Mouse (Mus musculus): ENCODE results near the gene Snrpf. TPM values are rescaled to one million over a fixed set of nuclear protein-coding genes. Genes with fewer than 3 reads are reported as not detected.

Snrpf gene
- polyA plus RNA-seq, 1 experiment from 2014 or later, result 75.9 TPM

- no peak for ATAC-seq (ENCODE audit: low FRiP score, low TSS enrichment)
- WGBS, result 86% methylated on average over 5 of the region's 5 CpGs
- no peak overlapping the region for H3K27ac ChIP-seq (replicated peaks; ENCODE audit: low read depth, low read length)
Measured at GRCm38 (mm10) chr10:93544172-93544571, 45.3 kb downstream of the Snrpf start.

DNA sequence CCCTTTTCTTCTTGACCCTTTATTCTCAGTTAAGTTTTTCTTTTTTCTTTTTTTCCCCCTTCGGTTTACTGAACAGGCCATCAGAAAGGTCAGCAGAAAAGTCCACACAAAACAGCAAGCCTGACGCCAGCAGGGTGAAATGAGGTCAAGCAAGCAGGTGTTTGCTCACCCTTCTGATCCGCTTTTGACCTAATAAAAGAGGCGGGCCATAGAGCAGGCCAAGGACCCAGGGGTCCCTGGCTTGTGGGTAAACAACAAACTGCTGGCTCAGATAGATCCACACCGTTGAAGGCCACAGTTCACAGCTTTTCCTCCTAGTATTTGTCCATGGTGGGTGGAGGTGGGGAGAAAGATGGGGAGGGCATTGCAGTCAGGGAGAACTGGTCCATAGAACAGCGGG, 46.3 kb downstream of the Snrpf start:
- Histone ChIP-seq H3K36me3 (ENCODE audit: control insufficient read depth, insufficient read depth, low read length) (no peaks in the 10 kb centered on the region), H3K4me2 (ENCODE audit: low read length) (no peak overlapping the region), H3K27ac (replicated peaks; ENCODE audit: low read depth, low read length) (no peak overlapping the region), H3K9me3 (ENCODE audit: control insufficient read depth, low read length) (no peaks in the 10 kb centered on the region), H3K4me1 (ENCODE audit: control insufficient read depth, insufficient read depth, low read length) (0 out of 2 replicates have a peak, but pooled peaks cover 6% of the 10 kb centered on the region), H3K9ac (replicated peaks; ENCODE audit: low read length) (no peak overlapping the region), H3K27me3 (ENCODE audit: control insufficient read depth, insufficient read depth, low read length) (peaks cover 3% of the 10 kb centered on the region; the same call in 1 of the 2 replicates), H3K4me3 (replicated peaks; ENCODE audit: low read depth, low read length) (no peak overlapping the region)
- no peak for ATAC-seq (ENCODE audit: low FRiP score, low TSS enrichment)
- 60% methylated on average over 6 of the region's 6 CpGs for WGBS
- no peak for DNase-seq

More at GRCm38 (mm10) chr10:93544172-93544571, 45.3 kb downstream of the Snrpf start:
- Histone ChIP-seq H3K9ac (replicated peaks; ENCODE audit: low read length) (no peak overlapping the region), H3K4me1 (ENCODE audit: control insufficient read depth, insufficient read depth, low read length) (0 out of 2 replicates have a peak, but pooled peaks cover 6% of the 10 kb centered on the region), H3K36me3 (ENCODE audit: control insufficient read depth, insufficient read depth, low read length) (no peaks in the 10 kb centered on the region), H3K27me3 (ENCODE audit: control insufficient read depth, insufficient read depth, low read length) (peaks cover 3% of the 10 kb centered on the region; the same call in 1 of the 2 replicates), H3K4me2 (ENCODE audit: low read length) (no peak overlapping the region), H3K4me3 (replicated peaks; ENCODE audit: low read depth, low read length) (no peak overlapping the region), H3K9me3 (ENCODE audit: control insufficient read depth, low read length) (no peaks in the 10 kb centered on the region)
- no peak for DNase-seq

- Histone ChIP-seq H3K4me2 (ENCODE audit: low read length) (no peak overlapping the region), H3K4me3 (replicated peaks; ENCODE audit: low read depth, low read length) (no peak overlapping the region), H3K9ac (replicated peaks; ENCODE audit: low read length) (no peak overlapping the region), H3K36me3 (ENCODE audit: control insufficient read depth, insufficient read depth, low read length) (no peaks in the 10 kb centered on the region), H3K27ac (replicated peaks; ENCODE audit: low read depth, low read length) (no peak overlapping the region), H3K9me3 (ENCODE audit: control insufficient read depth, low read length) (no peaks in the 10 kb centered on the region), H3K4me1 (ENCODE audit: control insufficient read depth, insufficient read depth, low read length) (0 out of 2 replicates have a peak, but pooled peaks cover 6% of the 10 kb centered on the region), H3K27me3 (ENCODE audit: control insufficient read depth, insufficient read depth, low read length) (peaks cover 3% of the 10 kb centered on the region; the same call in 1 of the 2 replicates)
- peak; percentile 9 for DNase-seq
- WGBS, result 14% methylated on average over 4 of the region's 4 CpGs
- ATAC-seq (ENCODE audit: low FRiP score, low TSS enrichment), result no peak
Measured at GRCm38 (mm10) chr10:93542356-93542755, 47.1 kb downstream of the Snrpf start.

DNA sequence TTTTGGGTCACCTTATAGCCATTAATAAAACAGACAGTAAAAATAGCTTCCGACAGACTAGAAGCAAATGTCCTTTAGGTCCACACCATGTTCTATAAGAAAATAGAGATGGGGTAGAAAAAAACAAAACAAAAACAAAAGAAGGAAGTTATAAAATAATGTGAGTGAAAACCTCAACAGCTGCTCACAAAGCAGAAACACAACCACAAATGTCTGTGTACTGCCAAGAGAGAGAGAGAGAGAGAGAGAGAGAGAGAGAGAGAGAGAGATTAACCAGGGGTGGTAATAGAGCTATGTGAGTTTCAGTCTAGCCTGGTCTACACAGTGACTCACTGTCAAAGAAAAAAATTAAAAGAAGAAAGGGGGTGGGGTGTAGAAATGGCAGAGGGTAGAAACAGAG, 47.9 kb downstream of the Snrpf start:
- Histone ChIP-seq H3K36me3 (ENCODE audit: control insufficient read depth, insufficient read depth, low read length) (no peaks in the 10 kb centered on the region), H3K9me3 (ENCODE audit: control insufficient read depth, low read length) (no peaks in the 10 kb centered on the region), H3K4me3 (replicated peaks; ENCODE audit: low read depth, low read length) (no peak overlapping the region), H3K27ac (replicated peaks; ENCODE audit: low read depth, low read length) (no peak overlapping the region), H3K4me2 (ENCODE audit: low read length) (no peak overlapping the region), H3K4me1 (ENCODE audit: control insufficient read depth, insufficient read depth, low read length) (0 out of 2 replicates have a peak, but pooled peaks cover 6% of the 10 kb centered on the region), H3K27me3 (ENCODE audit: control insufficient read depth, insufficient read depth, low read length) (peaks cover 3% of the 10 kb centered on the region; the same call in 1 of the 2 replicates), H3K9ac (replicated peaks; ENCODE audit: low read length) (no peak overlapping the region)
- ATAC-seq (ENCODE audit: low FRiP score, low TSS enrichment), result no peak
- WGBS, result 90% methylated on average over 1 of the region's 1 CpGs
- no peak for DNase-seq

DNA sequence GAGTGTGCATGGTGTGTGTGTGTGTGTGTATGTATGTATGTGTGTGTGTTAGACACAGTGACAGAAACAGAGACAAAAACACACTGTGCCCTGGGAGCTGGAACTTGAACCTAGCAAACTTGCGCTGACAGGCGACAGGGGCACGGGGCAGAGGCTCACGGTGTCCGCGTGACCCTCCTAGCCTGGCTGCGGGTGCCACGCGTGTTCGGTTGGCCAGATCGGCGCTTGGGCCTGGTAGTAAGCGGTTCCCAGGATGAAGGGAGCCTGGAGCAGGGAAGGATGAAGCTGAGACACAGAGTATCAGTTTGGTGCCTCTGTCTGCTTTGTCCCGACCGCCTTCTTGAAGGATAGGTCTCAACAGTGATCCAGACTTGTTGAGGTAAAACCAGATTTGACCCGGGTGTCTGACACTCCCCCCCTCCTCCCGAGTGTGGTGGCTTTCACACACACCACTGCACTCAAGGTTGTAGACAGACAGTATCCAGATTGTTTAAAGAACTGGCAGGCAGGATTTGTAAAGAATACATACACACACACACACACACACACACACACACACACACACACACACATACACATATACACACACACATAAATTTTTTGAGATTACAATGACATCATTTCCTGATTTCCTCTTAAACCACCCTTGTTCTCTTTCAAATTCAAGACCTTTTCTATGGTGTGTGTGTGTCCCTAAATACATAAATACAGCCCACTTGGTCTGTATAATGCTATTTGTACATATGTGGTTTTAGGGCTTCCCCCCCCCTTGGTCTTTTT, 48.9 kb downstream of the Snrpf start, which contains the start of gene Ccdc38:
Gene Ccdc38, plus strand, starts transcription at position 202 of the 780 bp plus-strand sequence.
- peak within 1 kb of the TSS; percentile 62 for H3K4me2 ChIP-seq (ENCODE audit: low read length)
- H3K4me1 ChIP-seq (ENCODE audit: control insufficient read depth, insufficient read depth, low read length), result 0 out of 2 replicates have a peak, but pooled peaks cover 6% of the 10 kb centered on the region
- H3K9me3 ChIP-seq (ENCODE audit: control insufficient read depth, low read length), result no peaks in the 10 kb centered on the region
- peaks cover 3% of the 10 kb centered on the region; the same call in 1 of the 2 replicates for H3K27me3 ChIP-seq (ENCODE audit: control insufficient read depth, insufficient read depth, low read length)
- H3K4me3 ChIP-seq (replicated peaks; ENCODE audit: low read depth, low read length), result peak within 1 kb of the TSS; percentile 32
- no peak within 1 kb of the TSS for H3K27ac ChIP-seq (replicated peaks; ENCODE audit: low read depth, low read length)
- H3K36me3 ChIP-seq (ENCODE audit: control insufficient read depth, insufficient read depth, low read length), result no peaks in the 10 kb centered on the region
- no peak for ATAC-seq (ENCODE audit: low FRiP score, low TSS enrichment)
- no peak for DNase-seq
- 67% methylated on average over 17 of the region's 17 CpGs for WGBS
- peak within 1 kb of the TSS; percentile 4; the same call in 1 of the 2 replicates for H3K9ac ChIP-seq (replicated peaks; ENCODE audit: low read length)

DNA sequence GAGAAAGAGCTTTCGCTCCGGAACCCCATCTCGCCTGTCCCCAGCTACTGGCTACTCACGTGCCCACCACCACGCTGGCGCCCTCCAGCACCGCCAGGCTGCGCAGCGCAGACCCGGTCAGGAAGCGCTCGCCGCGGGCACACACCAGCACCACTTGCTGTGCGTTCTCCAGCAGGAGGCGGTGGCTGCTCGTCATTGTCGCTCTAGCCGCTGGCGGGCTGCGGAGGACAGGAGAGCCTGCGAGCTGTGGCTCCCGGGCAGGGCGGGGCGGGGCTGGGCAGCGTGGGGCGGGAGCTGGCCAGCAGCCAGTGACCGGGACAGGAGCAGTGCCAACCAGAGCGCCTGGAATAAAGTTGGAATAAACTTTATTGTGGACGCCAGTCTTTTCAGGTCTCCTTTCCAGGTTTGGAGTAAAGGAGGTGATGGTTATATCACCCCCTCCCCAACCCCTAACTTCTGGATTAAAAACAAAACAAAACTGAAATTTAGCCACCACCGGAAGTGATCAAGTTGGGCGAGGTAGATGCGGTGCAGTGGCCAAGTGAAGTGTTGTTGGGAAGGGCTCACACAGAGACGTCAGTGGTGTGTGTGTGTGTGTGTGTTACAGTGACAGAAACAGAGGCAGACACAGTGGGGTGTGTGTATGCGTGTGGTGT, 49.6 kb downstream of the Snrpf start, which contains the start of gene Amdhd1:
Gene Amdhd1, minus strand, starts transcription at position 259 of the 656 bp plus-strand sequence.
- WGBS, result 3% methylated on average over 35 of the region's 35 CpGs
- peak; percentile 88 for ATAC-seq (ENCODE audit: low FRiP score, low TSS enrichment)

GRCm38 (mm10) chr10:93538818-93539217, 50.7 kb downstream of the Snrpf start:
- ATAC-seq (ENCODE audit: low FRiP score, low TSS enrichment), result no peak
- no peaks in the 10 kb centered on the region for H3K9me3 ChIP-seq (ENCODE audit: control insufficient read depth, low read length)

More for the DNA sequence above, 49.6 kb downstream of the Snrpf start, which contains the start of gene Amdhd1:
- peak within 1 kb of the TSS; percentile 4; the same call in 1 of the 2 replicates for H3K9ac ChIP-seq (replicated peaks; ENCODE audit: low read length)
- 0 out of 2 replicates have a peak, but pooled peaks cover 6% of the 10 kb centered on the region for H3K4me1 ChIP-seq (ENCODE audit: control insufficient read depth, insufficient read depth, low read length)
- DNase-seq, result peak; percentile 85
- peak within 1 kb of the TSS; percentile 32 for H3K4me3 ChIP-seq (replicated peaks; ENCODE audit: low read depth, low read length)
- no peaks in the 10 kb centered on the region for H3K9me3 ChIP-seq (ENCODE audit: control insufficient read depth, low read length)
- H3K27me3 ChIP-seq (ENCODE audit: control insufficient read depth, insufficient read depth, low read length), result peaks cover 3% of the 10 kb centered on the region; the same call in 1 of the 2 replicates
- H3K27ac ChIP-seq (replicated peaks; ENCODE audit: low read depth, low read length), result no peak within 1 kb of the TSS
- H3K4me2 ChIP-seq (ENCODE audit: low read length), result peak within 1 kb of the TSS; percentile 62
- H3K36me3 ChIP-seq (ENCODE audit: control insufficient read depth, insufficient read depth, low read length), result no peaks in the 10 kb centered on the region

DNA sequence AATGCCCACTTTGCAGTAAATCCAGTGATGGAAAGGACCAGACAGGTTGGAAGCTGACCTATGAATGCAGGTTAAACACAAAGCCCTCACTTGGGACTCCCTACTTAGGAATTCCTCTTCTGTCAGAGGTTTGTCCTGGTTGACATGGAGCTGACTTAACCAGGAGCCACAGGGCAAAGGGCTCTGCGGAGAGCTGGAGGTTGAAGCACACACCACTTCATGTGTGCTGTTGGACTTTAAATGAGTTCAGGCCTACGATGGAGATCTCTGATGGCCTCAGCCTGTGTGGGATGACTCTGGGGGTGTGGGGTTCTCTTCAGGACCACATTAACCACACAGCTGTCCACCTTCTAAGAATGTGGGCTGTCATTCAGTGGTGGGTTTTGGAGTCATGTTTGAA, 51.2 kb downstream of the Snrpf start:
- H3K36me3 ChIP-seq (ENCODE audit: control insufficient read depth, insufficient read depth, low read length), result no peaks in the 10 kb centered on the region
- WGBS, result 94% methylated on average over 2 of the region's 2 CpGs
- ATAC-seq (ENCODE audit: low FRiP score, low TSS enrichment), result no peak
- no peaks in the 10 kb centered on the region for H3K9me3 ChIP-seq (ENCODE audit: control insufficient read depth, low read length)
- DNase-seq, result no peak
- 0 out of 2 replicates have a peak, but pooled peaks cover 6% of the 10 kb centered on the region for H3K4me1 ChIP-seq (ENCODE audit: control insufficient read depth, insufficient read depth, low read length)
- no peak overlapping the region for H3K27ac ChIP-seq (replicated peaks; ENCODE audit: low read depth, low read length)
- peaks cover 3% of the 10 kb centered on the region; the same call in 1 of the 2 replicates for H3K27me3 ChIP-seq (ENCODE audit: control insufficient read depth, insufficient read depth, low read length)
- H3K9ac ChIP-seq (replicated peaks; ENCODE audit: low read length), result no peak overlapping the region
- no peak overlapping the region for H3K4me3 ChIP-seq (replicated peaks; ENCODE audit: low read depth, low read length)
- H3K4me2 ChIP-seq (ENCODE audit: low read length), result no peak overlapping the region

More at GRCm38 (mm10) chr10:93538818-93539217, 50.7 kb downstream of the Snrpf start:
- Histone ChIP-seq H3K4me2 (ENCODE audit: low read length) (no peak overlapping the region), H3K9ac (replicated peaks; ENCODE audit: low read length) (no peak overlapping the region), H3K4me3 (replicated peaks; ENCODE audit: low read depth, low read length) (no peak overlapping the region), H3K36me3 (ENCODE audit: control insufficient read depth, insufficient read depth, low read length) (no peaks in the 10 kb centered on the region), H3K27ac (replicated peaks; ENCODE audit: low read depth, low read length) (no peak overlapping the region), H3K27me3 (ENCODE audit: control insufficient read depth, insufficient read depth, low read length) (peaks cover 3% of the 10 kb centered on the region; the same call in 1 of the 2 replicates), H3K4me1 (ENCODE audit: control insufficient read depth, insufficient read depth, low read length) (0 out of 2 replicates have a peak, but pooled peaks cover 6% of the 10 kb centered on the region)
- no peak for DNase-seq
- 56% methylated on average over 6 of the region's 6 CpGs for WGBS
